Mouse (Mus musculus) lung, adult 10 weeks (tissue): ENCODE measurements around the gene Tkt. TPM values are rescaled to one million over a fixed set of nuclear protein-coding genes. Genes with fewer than 3 reads are reported as not detected.

Experiments
- polyA plus RNA-seq: library from polyadenylated mRNA; stranded (reverse); fragments of 350-450 nt; fragmentation: Illumina TruSeq; extraction: RNeasy Lipid Tissue Mini Kit (QIAGEN cat#74804); gene quantifications from one replicate; pipeline ENCODE4 v1.2.3, GENCODE M21; 2014; ENCODE audit warnings: low read depth, low replicate concordance; ENCODE audit not compliant: insufficient read depth

The Tkt gene
- polyA plus RNA-seq: 158 TPM

GRCm38 (mm10) chr14:30548131-30548720 is at the start of gene Tkt:
Gene Tkt, plus strand, starts transcription at chr14:30548359.

Other genes with a start within 250 kb of the Tkt start
- 6.4 TPM for gene Dcp1a, start 68.8 kb upstream of the Tkt start, polyA plus RNA-seq
- gene Cacna1d, start 56.9 kb upstream of the Tkt start, polyA plus RNA-seq: 7.0 TPM
- 50.1 TPM for gene Prkcd, start 77.9 kb downstream of the Tkt start, polyA plus RNA-seq
- gene Rft1, start 106.0 kb downstream of the Tkt start, polyA plus RNA-seq: 8.4 TPM
- 2.6 TPM for gene Sfmbt1, start 166.5 kb downstream of the Tkt start, polyA plus RNA-seq